8 mouse cellular contexts compared by ENCODE assay signal in genomic region chr5:72172675-72173074, GRCm38 (mm10). TPM values are rescaled to one million over a fixed set of nuclear protein-coding genes. Genes with fewer than 3 reads are reported as not detected.
A peak's percentile ranks its signal among the peaks of the same experiment; 100 is the strongest.
DNase-seq lines count a peak whose midpoint lies in the region; ATAC-seq and TF ChIP-seq lines count a peak whose summit lies in the region.
"Had no signal": no experiment of that assay in that cellular context is flagged by ENCODE, and none has a peak within 500 bp of the region (broad histone marks: within the 10 kb centered on the region; RNA-seq: fewer than 3 reads in every experiment).

No protein-coding gene starts in this region.

- H3K4me2 ChIP-seq in CH12.LX (ENCODE audit: insufficient read depth, low read depth, poor library complexity, severe bottlenecking), result peak overlapping the region; percentile 39; the same call in 1 of the 2 replicates

- H3K4me1 ChIP-seq in CH12.LX (ENCODE audit: control insufficient read depth in 1 of 2, insufficient read depth in 2 of 2), result peaks cover 0 to 12% of the 10 kb centered on the region in 2 experiments; a peak in 1 of 4 replicates

- peak; percentile 34 to 66 for DNase-seq in layer of hippocampus, adult 2 months (ENCODE audit: low spot score in 2 of 2)
- no peak for DNase-seq in layer of hippocampus, postnatal 36 days
- peak; percentile 76 for DNase-seq in CH12.LX (ENCODE audit: extremely low read depth)
- peak; percentile 59 for DNase-seq in R1 (ENCODE audit: low read depth, low spot score)
- DNase-seq in lung, adult 18-20 months, result peak; percentile 15 to 57
- peak; percentile 56 for DNase-seq in testis, postnatal 10 days (ENCODE audit: low spot score)

- TF ChIP-seq RAD21 in CH12.LX (IDR thresholded peaks at IDR 0.05; ENCODE audit: low read depth, low read length), result peak; percentile 88

- in situ Hi-C loops in CH12.LX (cut with MboI; ENCODE audit: low pct_ligation_motif_present, low pct_unique_long_range_greater_than_20kb, low sequenced_read_pairs), result no loop called here

- no peak for TF ChIP-seq POLR2A in CH12.LX (IDR thresholded peaks at IDR 0.05; ENCODE audit: low read depth, low read length)

- TF ChIP-seq EP300 in CH12.LX (IDR thresholded peaks at IDR 0.05; ENCODE audit: low read length), result peak; percentile 14; the same call in 1 of the 2 replicates

- H3K27ac ChIP-seq in layer of hippocampus, adult 2 months, result no peak overlapping the region
- no peak overlapping the region for H3K27ac ChIP-seq in CH12.LX (ENCODE audit: insufficient read depth, low read depth)
- H3K27ac ChIP-seq: macrophage had no signal

- 0 out of 2 replicates have a peak overlapping the region, but pooled peaks have one; percentile 4 for H3K9ac ChIP-seq in CH12.LX (ENCODE audit: insufficient read depth, low read depth)

- ATAC-seq in erythroblast, adult 5-6 weeks (replicated peaks; ENCODE audit: low FRiP score, poor library complexity, severe bottlenecking), result 0 out of 2 replicates have a peak, but pooled peaks have one; percentile 54

- no peaks in the 10 kb centered on the region for H3K9me3 ChIP-seq in CH12.LX (replicated peaks; ENCODE audit: low read length)

- no peaks in the 10 kb centered on the region for H3K36me3 ChIP-seq in CH12.LX (replicated peaks in 1 of 2; ENCODE audit: control insufficient read depth in 1 of 2, insufficient read depth in 1 of 2, low read length in 1 of 2)

- H3K27me3 ChIP-seq in CH12.LX (replicated peaks), result no peaks in the 10 kb centered on the region

- peaks cover 1% of the 10 kb centered on the region for H3K79me2 ChIP-seq in CH12.LX (replicated peaks; ENCODE audit: control insufficient read depth, extremely low read depth, insufficient read depth, poor library complexity, severe bottlenecking)

- dilution Hi-C loops in CH12.LX (cut with MboI; ENCODE audit: extremely low pct_ligation_motif_present, extremely low pct_unique_long_range_greater_than_20kb, low sequenced_read_pairs), result no loop called here

- peak; percentile 88 for TF ChIP-seq CTCF in layer of hippocampus, adult 2 months (conservative IDR thresholded peaks at IDR 0.05)
- TF ChIP-seq CTCF in CH12.LX (conservative IDR thresholded peaks at IDR 0.05 in 1 of 2, IDR thresholded peaks at IDR 0.05 in 1 of 2; ENCODE audit: low read depth in 2 of 2, low read length in 2 of 2), result peak; percentile 45 to 83

- H3K4me3 ChIP-seq in layer of hippocampus, adult 2 months, result no peak overlapping the region
- no peak overlapping the region for H3K4me3 ChIP-seq in CH12.LX (replicated peaks in 1 of 3; ENCODE audit: low read depth in 2 of 3, low read length in 2 of 3, poor library complexity in 1 of 3)

TF ChIP-seq in CH12.LX, 34 proteins besides CTCF, POLR2A, EP300 and RAD21:
- TF ChIP-seq POLR2AphosphoS2 (IDR thresholded peaks at IDR 0.05; ENCODE audit: low read depth, low read length) (no peak), JUND (conservative IDR thresholded peaks at IDR 0.05; ENCODE audit: low read depth, low read length) (peak; percentile 32; the same call in 1 of the 2 replicates), NELFE (IDR thresholded peaks at IDR 0.05; ENCODE audit: low read depth, low read length) (no peak), KAT2A (IDR thresholded peaks at IDR 0.05; ENCODE audit: insufficient replicate concordance, low read length) (no peak), MEF2A (IDR thresholded peaks at IDR 0.05; ENCODE audit: borderline replicate concordance, low read depth, low read length) (no peak; the same call in 1 of the 2 replicates), ZNF384 (IDR thresholded peaks at IDR 0.05; ENCODE audit: low read depth, low read length) (peak; percentile 84), MXI1 (IDR thresholded peaks at IDR 0.05; ENCODE audit: low read depth, low read length) (no peak), NRF1 (IDR thresholded peaks at IDR 0.05; ENCODE audit: low read depth, low read length) (no peak), CHD2 (IDR thresholded peaks at IDR 0.05; ENCODE audit: low read length) (no peak), SMC3 (IDR thresholded peaks at IDR 0.05; ENCODE audit: low read depth, low read length) (peak; percentile 86), ZC3H11A (IDR thresholded peaks at IDR 0.05; ENCODE audit: low read depth, low read length) (peak; percentile 37; the same call in 1 of the 2 replicates), JUN (IDR thresholded peaks at IDR 0.05; ENCODE audit: insufficient read depth, low read depth, low read length) (0 out of 2 replicates have a peak, but pooled peaks have one; percentile 2), MAZ (IDR thresholded peaks at IDR 0.05; ENCODE audit: low read depth, low read length) (no peak), USF1 (IDR thresholded peaks at IDR 0.05; ENCODE audit: low read depth, low read length) (no peak), IRF4 (IDR thresholded peaks at IDR 0.05; ENCODE audit: low read depth, low read length) (0 out of 2 replicates have a peak, but pooled peaks have one; percentile 33)

RNA-seq across cellular contexts. Expression of gene Commd8, which starts 4.7 kb away (rescaled TPM):
- total RNA-seq in layer of hippocampus, adult 2 months (2021), result 100 to 1,000 TPM; 105 to 113 TPM
- total RNA-seq in layer of hippocampus, postnatal 36 days (2021), result 100 to 1,000 TPM; 114 to 115 TPM
- total RNA-seq in CH12.LX (2012; rRNA removed), result 38.5 and 51.2 TPM in 2 replicates
- 106 and 134 TPM in 2 replicates for total RNA-seq in CH12.LX (2014; rRNA removed)
- 47.4 and 71.2 TPM in 2 replicates for polyA plus RNA-seq in CH12.LX (2012; ENCODE audit: insufficient read length, low read depth)
- 57.1 and 66.7 TPM in 2 replicates for total RNA-seq in erythroblast, adult 5-6 weeks (2015; ENCODE audit: low replicate concordance)
- total RNA-seq in erythroblast, adult 5-6 weeks (2017; ENCODE audit: low replicate concordance), result 28.7 and 59.9 TPM in 2 replicates

Comparison
In these comparisons a context has a peak if more than half of its experiments do, and no peak if none do; other contexts are left out.
1. DNase-seq: peak in layer of hippocampus, adult 2 months (2 of 2), CH12.LX (single experiment), R1 (single experiment), lung, adult 18-20 months (2 of 2) and testis, postnatal 10 days (single experiment); none in layer of hippocampus, postnatal 36 days (0 of 2).